ENCODE assay signal across 13 mouse cellular contexts in genomic region chr17:62853741-62854140, GRCm38 (mm10). TPM values are rescaled to one million over a fixed set of nuclear protein-coding genes. Genes with fewer than 3 reads are reported as not detected.
A peak's percentile ranks its signal among the peaks of the same experiment; 100 is the strongest.
DNase-seq lines count a peak whose midpoint lies in the region; ATAC-seq and TF ChIP-seq lines count a peak whose summit lies in the region.
"Had no signal": no experiment of that assay in that cellular context is flagged by ENCODE, and none has a peak within 500 bp of the region (broad histone marks: within the 10 kb centered on the region; RNA-seq: fewer than 3 reads in every experiment).

No protein-coding gene starts in this region.

- H3K27me3 ChIP-seq in forebrain, embryonic 11.5 days (ENCODE audit: control insufficient read depth, insufficient read depth, low read length), result peaks cover 5% of the 10 kb centered on the region; the same call in 1 of the 2 replicates
- H3K27me3 ChIP-seq in forebrain, postnatal 0 days (ENCODE audit: insufficient read depth, low read length), result peaks cover 5% of the 10 kb centered on the region; the same call in 1 of the 2 replicates
- H3K27me3 ChIP-seq in limb, embryonic 12.5 days, result peaks cover 3% of the 10 kb centered on the region; the same call in 1 of the 2 replicates
- no peaks in the 10 kb centered on the region for H3K27me3 ChIP-seq in limb, embryonic 10.5 days (ENCODE audit: low read depth, poor library complexity, severe bottlenecking)
- H3K27me3 ChIP-seq in midbrain, embryonic 14.5 days (ENCODE audit: control insufficient read depth, insufficient read depth, low read length), result no peaks in the 10 kb centered on the region
- H3K27me3 ChIP-seq: intestine, embryonic 15.5 days had no signal

- no peaks in the 10 kb centered on the region for H3K36me3 ChIP-seq in forebrain, embryonic 11.5 days (ENCODE audit: control insufficient read depth, insufficient read depth, low read length)
- H3K36me3 ChIP-seq in forebrain, postnatal 0 days (ENCODE audit: insufficient read depth), result no peaks in the 10 kb centered on the region
- H3K36me3 ChIP-seq in limb, embryonic 12.5 days, result no peaks in the 10 kb centered on the region
- no peaks in the 10 kb centered on the region for H3K36me3 ChIP-seq in limb, embryonic 10.5 days
- H3K36me3 ChIP-seq in midbrain, embryonic 14.5 days (ENCODE audit: control insufficient read depth, insufficient read depth, low read length), result no peaks in the 10 kb centered on the region
- H3K36me3 ChIP-seq: intestine, embryonic 15.5 days had no signal

- TF ChIP-seq CTCF in forebrain, postnatal 0 days (IDR thresholded peaks at IDR 0.05; ENCODE audit: low read depth), result no peak

- no peak overlapping the region for H3K4me3 ChIP-seq in forebrain, embryonic 11.5 days (ENCODE audit: low read depth, low read length)
- no peak overlapping the region for H3K4me3 ChIP-seq in forebrain, postnatal 0 days (ENCODE audit: low read depth, low read length)
- no peak overlapping the region for H3K4me3 ChIP-seq in limb, embryonic 12.5 days (replicated peaks)
- H3K4me3 ChIP-seq in limb, embryonic 10.5 days, result no peak overlapping the region
- no peak overlapping the region for H3K4me3 ChIP-seq in midbrain, embryonic 14.5 days (replicated peaks; ENCODE audit: low read depth, low read length)
- H3K4me3 ChIP-seq: intestine, embryonic 15.5 days; layer of hippocampus, adult 2 months had no signal

- no peak overlapping the region; the same call in 1 of the 2 replicates for H3K9ac ChIP-seq in forebrain, embryonic 11.5 days (ENCODE audit: low read length)
- H3K9ac ChIP-seq in forebrain, postnatal 0 days, result no peak overlapping the region
- H3K9ac ChIP-seq in limb, embryonic 12.5 days (replicated peaks), result no peak overlapping the region
- H3K9ac ChIP-seq in midbrain, embryonic 14.5 days (replicated peaks; ENCODE audit: low read length), result no peak overlapping the region
- H3K9ac ChIP-seq: intestine, embryonic 15.5 days had no signal

- ATAC-seq in forebrain, embryonic 11.5 days (replicated peaks; ENCODE audit: low FRiP score), result no peak
- no peak for ATAC-seq in forebrain, postnatal 0 days
- ATAC-seq in limb, embryonic 12.5 days (ENCODE audit: insufficient number of reproducible peaks, insufficient read depth, low FRiP score, low TSS enrichment, low read depth), result no peak
- no peak for ATAC-seq in midbrain, embryonic 14.5 days (ENCODE audit: low FRiP score, low TSS enrichment)
- ATAC-seq in erythroid progenitor cell, adult 5-6 weeks (replicated peaks; ENCODE audit: low FRiP score, poor library complexity, severe bottlenecking), result no peak
- ATAC-seq: intestine, embryonic 15.5 days had no signal

- no peak overlapping the region for H3K27ac ChIP-seq in forebrain, embryonic 11.5 days (ENCODE audit: low read depth, low read length)
- H3K27ac ChIP-seq in forebrain, postnatal 0 days (ENCODE audit: low read depth, low read length), result no peak overlapping the region
- no peak overlapping the region for H3K27ac ChIP-seq in limb, embryonic 12.5 days
- H3K27ac ChIP-seq in limb, embryonic 10.5 days, result no peak overlapping the region
- peak overlapping the region; percentile 1 for H3K27ac ChIP-seq in midbrain, embryonic 14.5 days (replicated peaks; ENCODE audit: low read depth, low read length)
- H3K27ac ChIP-seq: intestine, embryonic 15.5 days; layer of hippocampus, adult 2 months had no signal

- H3K4me2 ChIP-seq in forebrain, embryonic 11.5 days (ENCODE audit: low read depth, low read length, severe bottlenecking), result peak overlapping the region; percentile 36
- H3K4me2 ChIP-seq in forebrain, postnatal 0 days (ENCODE audit: low read depth), result no peak overlapping the region; the same call in 1 of the 2 replicates
- peak overlapping the region; percentile 32 for H3K4me2 ChIP-seq in limb, embryonic 12.5 days
- H3K4me2 ChIP-seq in midbrain, embryonic 14.5 days (ENCODE audit: low read length), result peak overlapping the region; percentile 38
- H3K4me2 ChIP-seq: intestine, embryonic 15.5 days had no signal

- no peak for DNase-seq in forebrain, embryonic 11.5 days (ENCODE audit: low spot score)
- DNase-seq in forebrain, postnatal 0 days, result no peak
- no peak for DNase-seq in limb, embryonic 10.5 days (ENCODE audit: low spot score)
- no peak for DNase-seq in midbrain, embryonic 14.5 days
- DNase-seq in left cerebral cortex, adult 8-10 months (ENCODE audit: low spot score in 2 of 2), result no peak
- no peak for DNase-seq in cerebellum, adult 8-10 months
- DNase-seq: cerebellum, adult 11 months; lung, adult 2 months had no signal

- WGBS in forebrain, embryonic 11.5 days, result 2% methylated on average over 6 of the region's 6 CpGs
- 13% methylated on average over 6 of the region's 6 CpGs for WGBS in forebrain, postnatal 0 days
- 40% methylated on average over 6 of the region's 6 CpGs for WGBS in limb, embryonic 12.5 days
- WGBS in limb, embryonic 10.5 days, result 39% methylated on average over 6 of the region's 6 CpGs
- WGBS in midbrain, embryonic 14.5 days, result under 1% methylated on average over 6 of the region's 6 CpGs

- H3K9me3 ChIP-seq in forebrain, embryonic 11.5 days (ENCODE audit: control insufficient read depth, low read length), result no peaks in the 10 kb centered on the region
- H3K9me3 ChIP-seq in forebrain, postnatal 0 days (ENCODE audit: low read length), result no peaks in the 10 kb centered on the region
- H3K9me3 ChIP-seq in limb, embryonic 12.5 days, result no peaks in the 10 kb centered on the region
- no peaks in the 10 kb centered on the region for H3K9me3 ChIP-seq in limb, embryonic 10.5 days (replicated peaks)
- no peaks in the 10 kb centered on the region for H3K9me3 ChIP-seq in midbrain, embryonic 14.5 days (ENCODE audit: control insufficient read depth, low read length)
- H3K9me3 ChIP-seq: intestine, embryonic 15.5 days had no signal

- peaks cover 17% of the 10 kb centered on the region for H3K4me1 ChIP-seq in forebrain, embryonic 11.5 days (replicated peaks; ENCODE audit: control insufficient read depth, insufficient read depth, low read length)
- H3K4me1 ChIP-seq in forebrain, postnatal 0 days (ENCODE audit: insufficient read depth), result no peaks in the 10 kb centered on the region
- H3K4me1 ChIP-seq in limb, embryonic 12.5 days (replicated peaks), result peaks cover 20% of the 10 kb centered on the region
- H3K4me1 ChIP-seq in limb, embryonic 10.5 days, result peaks cover 31% of the 10 kb centered on the region
- peaks cover 36% of the 10 kb centered on the region for H3K4me1 ChIP-seq in midbrain, embryonic 14.5 days (ENCODE audit: control insufficient read depth, insufficient read depth, low read length)

RNA-seq across cellular contexts. Expression of gene Efna5, which starts 27.4 kb away (rescaled TPM):
- polyA plus RNA-seq in forebrain, embryonic 11.5 days (2014; fragmentation: Nextera tagmentation; extraction: Ambion mirVana), result 40.5 and 42.2 TPM in 2 replicates
- total RNA-seq in forebrain, postnatal 0 days (2014; rRNA removed), result 7.0 and 7.4 TPM in 2 replicates
- 15.0 and 27.0 TPM in 2 replicates for polyA plus RNA-seq in forebrain, postnatal 0 days (2015; fragmentation: Nextera tagmentation; extraction: Ambion mirVana)
- polyA plus RNA-seq in limb, embryonic 12.5 days (2016; fragmentation: Nextera tagmentation; extraction: Ambion mirVana), result 38.2 and 42.6 TPM in 2 replicates
- polyA plus RNA-seq in limb, embryonic 10.5 days (2016; fragmentation: Nextera tagmentation; extraction: Ambion mirVana), result 34.4 and 37.0 TPM in 2 replicates
- 53.0 and 90.8 TPM in 2 replicates for polyA plus RNA-seq in midbrain, embryonic 14.5 days (2014; fragmentation: Nextera tagmentation; extraction: Ambion mirVana)
- total RNA-seq in left cerebral cortex, adult 8-10 months (2022), result 10 to 100 TPM; 31.4 to 41.2 (median 36.0) TPM
- not detected in 2 replicates for total RNA-seq in erythroid progenitor cell, adult 5-6 weeks (2015; ENCODE audit: low replicate concordance)
- total RNA-seq in erythroid progenitor cell, adult 5-6 weeks (2017; ENCODE audit: low replicate concordance), result not detected in 2 replicates
- total RNA-seq: megakaryocyte-erythroid progenitor cell, adult 5-6 weeks had no signal
